Mouse (Mus musculus) bone marrow, adult 2 months (tissue): ENCODE data around the gene Gnai3. TPM values are rescaled to one million over a fixed set of nuclear protein-coding genes. Genes with fewer than 3 reads are reported as not detected.

Experiments
- H3K27ac ChIP-seq: fragments of 200-500 bp; 2 replicates; pipeline ENCODE4 v1.5.1; 2012; ENCODE audit warnings: low read depth, mild to moderate bottlenecking, control low read depth, inconsistent platforms, low read length; ENCODE audit not compliant: control insufficient read depth, poor library complexity, insufficient read depth
- H3K4me1 ChIP-seq: fragments of 200-500 bp; 2 replicates; pipeline ENCODE4 v1.6.1; 2011; ENCODE audit warnings: low read length; ENCODE audit not compliant: control insufficient read depth, insufficient read depth
- H3K4me3 ChIP-seq: fragments of 200-500 bp; replicated peaks from 2 replicates; pipeline ENCODE3; 2011; ENCODE audit warnings: mild to moderate bottlenecking, low read depth, low read length, control low read depth; ENCODE audit not compliant: control insufficient read depth
- CTCF ChIP-seq: fragments of 200-500 bp; IDR thresholded peaks from 2 replicates; pipeline ENCODE4 v1.5.1; 2011; ENCODE audit warnings: low read length, control low read depth; ENCODE audit not compliant: control insufficient read depth, insufficient read depth
- POLR2A ChIP-seq: fragments of 200-500 bp; IDR thresholded peaks from 2 replicates; pipeline ENCODE4 v1.6.1; 2011; ENCODE audit warnings: low read depth, mild to moderate bottlenecking, control low read depth, low read length, borderline replicate concordance; ENCODE audit not compliant: control insufficient read depth
- WGBS: fragments of 180-500 bp; shearing (Covaris S2); methylation state at CpG from one replicate; pipeline ENCODE4 v1.1.7; 2018; 5-methylcytosine and 5-hydroxymethylcytosine counted together
- polyA plus RNA-seq: library from polyadenylated mRNA; stranded (reverse); fragments of >200 nt; gene quantifications from 2 replicates; pipeline ENCODE4 v1.2.4, GENCODE M21; 2011; ENCODE audit warnings: low replicate concordance; ENCODE audit not compliant: missing spikeins, insufficient read depth, insufficient read length

Gnai3 gene
- polyA plus RNA-seq, 1 experiment, result 27.5 TPM

- Histone ChIP-seq H3K4me3 (no peak overlapping the region), H3K27ac (no peak overlapping the region), H3K4me1 (peaks cover 8% of the 10 kb centered on the region)
- 75% methylated on average over 4 of the region's 4 CpGs for WGBS
- TF ChIP-seq POLR2A (no peak), CTCF (no peak)
These were observed 16.6 kb downstream of the Gnai3 start for GRCm38 (mm10) chr3:108129367-108129766.

- H3K27ac ChIP-seq, result peak overlapping the region; percentile 33; the same call in 1 of the 2 replicates
- 71% methylated on average over 5 of the region's 5 CpGs for WGBS
- no peak for TF ChIP-seq POLR2A
- TF ChIP-seq CTCF, result no peak
- peaks cover 8% of the 10 kb centered on the region for H3K4me1 ChIP-seq
- H3K4me3 ChIP-seq, result no peak overlapping the region
These were observed 17.4 kb downstream of the Gnai3 start for GRCm38 (mm10) chr3:108128520-108128919.

DNA sequence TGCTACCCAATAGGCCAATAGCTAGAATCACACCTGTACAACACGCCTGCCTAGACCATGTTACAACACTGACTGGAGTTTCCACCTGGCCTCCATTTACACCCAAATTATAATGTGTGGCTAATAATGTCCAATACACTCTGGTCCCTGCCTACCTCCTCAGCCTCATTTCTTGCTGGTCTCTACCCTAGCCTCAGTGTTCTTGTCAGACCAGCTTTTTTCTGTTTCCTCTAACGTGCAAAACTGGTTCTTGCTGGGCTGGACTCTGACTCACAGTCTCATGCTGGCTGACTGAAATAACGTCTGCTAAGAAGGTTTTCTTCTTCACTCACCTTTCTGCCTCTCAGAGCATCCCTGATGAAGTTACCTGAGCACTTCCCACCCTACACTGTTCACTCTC, 19.6 kb downstream of the Gnai3 start:
- WGBS, result 80% methylated on average over 3 of the region's 3 CpGs
- H3K27ac ChIP-seq, result no peak overlapping the region
- H3K4me3 ChIP-seq, result no peak overlapping the region
- TF ChIP-seq CTCF (no peak), POLR2A (no peak)
- peaks cover 2% of the 10 kb centered on the region for H3K4me1 ChIP-seq

- 41% methylated on average over 1 of the region's 1 CpGs for WGBS
- Histone ChIP-seq H3K4me3 (no peak overlapping the region), H3K4me1 (no peaks in the 10 kb centered on the region; the same call in none of the 2 replicates), H3K27ac (no peak overlapping the region)
- no peak for TF ChIP-seq POLR2A
- no peak for TF ChIP-seq CTCF
These were observed 21.8 kb downstream of the Gnai3 start for GRCm38 (mm10) chr3:108124131-108124530.

DNA sequence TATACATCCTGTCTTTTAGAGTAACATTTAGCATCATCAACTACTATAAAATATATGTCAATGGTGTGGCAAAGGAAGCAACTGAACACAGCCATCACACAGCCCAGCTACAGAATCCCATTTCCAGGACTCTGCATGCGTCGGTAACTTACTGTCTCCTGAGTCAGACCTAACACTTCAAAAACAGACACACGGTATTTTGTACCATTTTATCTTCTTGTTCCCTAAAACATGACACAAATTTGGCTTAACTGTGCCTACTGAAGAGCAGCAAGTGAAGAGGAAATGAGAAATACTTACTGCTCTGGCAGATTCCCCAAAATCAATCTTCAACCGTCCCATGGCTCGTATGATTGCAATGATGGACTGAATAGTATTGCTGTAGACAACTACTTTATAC, 22.7 kb downstream of the Gnai3 start:
- WGBS, result 65% methylated on average over 5 of the region's 5 CpGs
- Histone ChIP-seq H3K4me3 (no peak overlapping the region), H3K4me1 (no peaks in the 10 kb centered on the region; the same call in 1 of the 2 replicates), H3K27ac (no peak overlapping the region)
- TF ChIP-seq CTCF (no peak), POLR2A (no peak)

DNA sequence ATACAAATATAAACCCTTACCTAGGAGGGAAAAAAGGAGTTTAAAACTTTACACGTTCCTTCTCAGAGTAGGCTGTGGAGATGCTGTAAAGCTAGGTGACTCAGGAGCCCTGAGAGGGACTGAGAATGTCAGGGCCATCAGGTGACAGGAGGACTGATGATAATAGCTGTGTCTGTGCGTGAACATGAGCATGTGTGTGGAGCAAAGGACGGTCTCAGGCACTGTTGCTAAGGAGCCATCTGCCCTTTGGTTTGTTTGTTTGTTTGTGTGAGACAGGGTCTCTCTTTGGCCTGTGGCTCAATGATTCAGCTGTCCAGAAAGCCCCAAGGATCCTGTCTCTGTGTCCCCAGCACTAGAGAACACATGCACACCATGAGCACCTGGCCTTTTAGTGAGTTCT, 24.8 kb downstream of the Gnai3 start:
- Histone ChIP-seq H3K27ac (no peak overlapping the region), H3K4me3 (no peak overlapping the region), H3K4me1 (no peaks in the 10 kb centered on the region; the same call in 1 of the 2 replicates)
- WGBS, result 91% methylated on average over 3 of the region's 3 CpGs
- no peak for TF ChIP-seq POLR2A
- no peak for TF ChIP-seq CTCF

DNA sequence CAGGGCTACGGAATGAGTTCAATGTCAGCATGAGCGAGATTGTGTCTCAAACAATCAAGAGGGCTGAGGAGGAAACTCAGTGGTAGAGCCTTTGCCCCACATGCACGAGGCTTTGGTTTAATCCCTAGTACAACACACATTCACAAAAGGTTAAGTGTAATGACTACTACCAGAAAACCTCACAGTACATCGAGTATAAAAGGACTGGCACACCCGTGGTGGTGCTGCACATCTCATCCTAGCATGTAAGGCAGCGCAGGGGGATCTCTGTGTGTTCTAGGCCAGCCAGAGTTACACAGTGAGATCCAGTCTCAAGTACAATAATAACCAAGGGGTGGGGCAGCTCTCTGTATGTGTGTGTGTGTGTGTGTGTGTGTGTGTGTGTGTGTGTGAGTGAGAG, 28.5 kb downstream of the Gnai3 start:
- Histone ChIP-seq H3K4me1 (no peaks in the 10 kb centered on the region; the same call in 1 of the 2 replicates), H3K27ac (no peak overlapping the region), H3K4me3 (no peak overlapping the region)
- WGBS, result 89% methylated on average over 6 of the region's 6 CpGs
- no peak for TF ChIP-seq POLR2A
- TF ChIP-seq CTCF, result no peak

- TF ChIP-seq POLR2A (no peak), CTCF (no peak)
- 60% methylated on average over 7 of the region's 7 CpGs for WGBS
- Histone ChIP-seq H3K4me3 (no peak overlapping the region), H3K4me1 (no peaks in the 10 kb centered on the region; the same call in 1 of the 2 replicates), H3K27ac (no peak overlapping the region)
These were observed 32.2 kb downstream of the Gnai3 start for GRCm38 (mm10) chr3:108113591-108114289.

- H3K27ac ChIP-seq, result no peak overlapping the region
- no peaks in the 10 kb centered on the region; the same call in 1 of the 2 replicates for H3K4me1 ChIP-seq
- WGBS, result 73% methylated on average over 4 of the region's 4 CpGs
- no peak for TF ChIP-seq CTCF
- TF ChIP-seq POLR2A, result no peak
- no peak overlapping the region for H3K4me3 ChIP-seq
These were observed 33.3 kb downstream of the Gnai3 start for GRCm38 (mm10) chr3:108112666-108113065.
